Mouse (Mus musculus): Measurements from ENCODE around the gene Rgs8. TPM values are rescaled to one million over a fixed set of nuclear protein-coding genes. Genes with fewer than 3 reads are reported as not detected.

Gene Rgs8
- polyA plus RNA-seq, 1 experiment = not detected

DNA sequence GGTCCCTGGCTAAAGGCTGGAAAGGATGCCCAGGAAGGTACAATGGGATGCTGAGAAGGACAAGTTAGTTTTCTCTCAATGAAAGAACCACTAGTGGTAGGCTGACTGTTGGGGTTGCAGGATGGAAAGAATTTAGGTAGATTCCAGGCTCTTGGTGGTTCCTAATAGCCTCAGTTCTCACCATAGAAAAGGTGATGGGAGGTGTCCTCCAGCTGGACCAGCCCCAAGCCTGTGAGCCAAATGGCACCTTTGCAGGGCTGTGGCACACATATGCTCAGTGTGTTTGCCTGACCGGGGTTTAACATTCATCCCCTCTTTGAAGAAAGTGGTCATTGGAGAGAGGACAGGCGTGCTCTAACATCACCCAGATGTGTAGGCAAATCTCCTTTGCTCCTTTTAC, 28.2 kb downstream of the Rgs8 start:
- WGBS = 96% methylated on average over 2 of the region's 2 CpGs
- no peak overlapping the region for H3K27ac ChIP-seq (ENCODE audit: insufficient read depth, low read depth, low read length)
- TF ChIP-seq CTCF (IDR thresholded peaks at IDR 0.05; ENCODE audit: insufficient read depth, low read depth, low read length) (no peak), POLR2A (IDR thresholded peaks at IDR 0.05; ENCODE audit: insufficient read depth, low read depth, low read length) (no peak)

DNA sequence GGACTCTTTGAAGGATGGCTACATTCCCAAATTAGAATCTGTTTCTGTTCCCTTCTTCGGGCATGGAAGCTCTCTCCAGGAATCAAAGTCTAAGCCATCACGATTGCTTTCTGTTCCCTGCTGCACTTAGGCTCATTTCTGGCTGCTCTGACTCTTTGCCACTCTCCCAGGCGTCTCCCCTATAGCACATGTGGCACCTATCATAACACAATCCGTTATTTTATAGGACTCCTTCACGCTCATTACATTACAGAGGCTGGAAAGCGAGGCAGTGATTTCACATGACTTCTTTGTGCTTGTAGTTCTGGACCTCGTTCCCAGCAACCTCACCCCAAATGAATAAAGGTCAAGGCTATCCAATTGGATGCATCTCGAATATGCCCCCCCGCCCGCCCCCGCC, 30.4 kb downstream of the Rgs8 start:
- Histone ChIP-seq H3K4me1 (ENCODE audit: control insufficient read depth, insufficient read depth, low read length) (peaks cover 10% of the 10 kb centered on the region), H3K27ac (ENCODE audit: insufficient read depth, low read depth, low read length) (no peak overlapping the region), H3K4me3 (ENCODE audit: insufficient read depth, low read depth, low read length) (no peak overlapping the region)
- TF ChIP-seq POLR2A (IDR thresholded peaks at IDR 0.05; ENCODE audit: insufficient read depth, low read depth, low read length) (no peak), CTCF (IDR thresholded peaks at IDR 0.05; ENCODE audit: insufficient read depth, low read depth, low read length) (no peak)
- WGBS = 82% methylated on average over 11 of the region's 11 CpGs

More for the DNA sequence above, 28.2 kb downstream of the Rgs8 start:
- H3K4me3 ChIP-seq (ENCODE audit: insufficient read depth, low read depth, low read length) = no peak overlapping the region
- H3K4me1 ChIP-seq (ENCODE audit: control insufficient read depth, insufficient read depth, low read length) = peaks cover 10% of the 10 kb centered on the region

DNA sequence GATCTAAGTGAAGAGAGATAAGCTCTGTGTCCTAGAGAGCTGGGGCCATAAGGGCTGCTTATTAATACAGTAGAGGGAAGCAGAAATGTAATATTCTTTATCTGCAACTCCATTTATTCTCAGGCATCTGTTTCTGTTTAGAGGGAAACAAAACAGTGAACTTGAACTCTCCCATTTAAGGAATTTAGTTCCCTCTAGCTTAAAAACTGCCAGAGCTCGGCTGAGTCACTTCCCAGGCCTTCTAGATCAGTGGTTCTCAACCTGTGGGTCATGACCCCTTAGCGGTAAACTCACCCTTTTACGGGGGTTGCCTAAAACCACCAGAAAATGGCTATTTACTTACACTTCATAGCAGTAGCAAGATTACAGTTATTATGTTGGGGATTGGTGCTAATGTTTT, 32.8 kb downstream of the Rgs8 start:
- Histone ChIP-seq H3K4me1 (ENCODE audit: control insufficient read depth, insufficient read depth, low read length) (no peaks in the 10 kb centered on the region), H3K27ac (ENCODE audit: insufficient read depth, low read depth, low read length) (no peak overlapping the region), H3K4me3 (ENCODE audit: insufficient read depth, low read depth, low read length) (no peak overlapping the region)
- TF ChIP-seq POLR2A (IDR thresholded peaks at IDR 0.05; ENCODE audit: insufficient read depth, low read depth, low read length) = no peak
- TF ChIP-seq CTCF (IDR thresholded peaks at IDR 0.05; ENCODE audit: insufficient read depth, low read depth, low read length) = no peak
- 82% methylated on average over 3 of the region's 3 CpGs for WGBS

DNA sequence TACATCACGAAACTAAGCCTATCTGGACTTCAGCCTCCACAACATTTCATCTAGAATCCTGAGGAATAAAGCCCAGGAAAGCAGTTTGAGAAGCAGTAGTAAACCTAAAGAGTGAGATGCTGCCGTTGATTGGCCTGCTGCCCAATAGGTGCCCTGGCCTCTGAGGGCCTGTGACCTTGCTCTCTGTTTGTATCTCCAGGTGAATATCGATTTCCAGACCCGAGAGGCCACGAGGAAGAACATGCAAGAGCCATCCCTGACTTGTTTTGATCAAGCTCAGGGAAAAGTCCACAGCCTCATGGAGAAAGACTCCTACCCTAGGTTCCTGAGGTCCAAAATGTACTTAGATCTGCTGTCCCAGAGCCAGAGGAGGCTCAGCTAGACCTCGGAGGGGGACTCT, 39.7 kb downstream of the Rgs8 start:
- no peak for TF ChIP-seq POLR2A (IDR thresholded peaks at IDR 0.05; ENCODE audit: insufficient read depth, low read depth, low read length)
- no peak for TF ChIP-seq CTCF (IDR thresholded peaks at IDR 0.05; ENCODE audit: insufficient read depth, low read depth, low read length)
- Histone ChIP-seq H3K27ac (ENCODE audit: insufficient read depth, low read depth, low read length) (no peak overlapping the region), H3K4me1 (ENCODE audit: control insufficient read depth, insufficient read depth, low read length) (peaks cover under 1% of the 10 kb centered on the region), H3K4me3 (ENCODE audit: insufficient read depth, low read depth, low read length) (no peak overlapping the region)
- 91% methylated on average over 6 of the region's 6 CpGs for WGBS

DNA sequence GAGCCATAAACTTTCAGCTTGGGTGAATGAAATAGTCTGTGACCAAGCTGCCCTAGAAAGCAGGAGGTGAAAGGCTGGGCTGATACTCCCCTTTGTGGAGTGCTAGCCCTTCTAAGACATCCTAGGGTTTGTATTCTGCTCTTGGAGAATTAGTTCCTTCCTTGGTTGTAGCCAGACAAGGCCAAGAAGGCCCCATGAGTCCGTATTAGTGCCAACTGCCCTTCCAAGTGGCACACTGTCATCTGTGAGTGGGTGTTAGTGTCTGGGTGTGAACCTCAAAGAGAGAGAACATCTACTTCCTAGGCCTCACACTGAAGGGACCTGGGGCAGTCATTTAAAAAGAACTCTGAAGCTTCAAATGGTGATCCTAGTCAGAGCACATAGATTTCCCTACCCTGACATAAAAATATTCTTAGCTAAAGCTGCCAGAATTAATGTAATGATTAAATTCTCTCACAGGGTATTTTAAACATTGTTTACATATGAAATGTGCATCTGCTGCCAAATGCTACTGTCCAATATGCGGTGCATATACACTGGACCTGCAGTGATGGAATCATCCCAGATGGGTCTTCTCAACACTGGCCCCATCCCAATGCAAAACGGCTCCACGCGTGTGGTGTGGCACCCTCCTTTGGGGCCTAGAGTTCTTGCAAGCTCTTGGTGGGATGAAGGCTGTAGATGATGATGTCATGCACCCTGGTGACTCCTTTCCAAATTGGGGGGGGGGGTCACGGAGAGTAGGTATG, 41.7 kb downstream of the Rgs8 start:
- TF ChIP-seq CTCF (IDR thresholded peaks at IDR 0.05; ENCODE audit: insufficient read depth, low read depth, low read length) (no peak), POLR2A (IDR thresholded peaks at IDR 0.05; ENCODE audit: insufficient read depth, low read depth, low read length) (no peak)
- H3K4me1 ChIP-seq (ENCODE audit: control insufficient read depth, insufficient read depth, low read length) = peaks cover 3% of the 10 kb centered on the region
- H3K4me3 ChIP-seq (ENCODE audit: insufficient read depth, low read depth, low read length) = no peak overlapping the region
- WGBS = 95% methylated on average over 6 of the region's 6 CpGs
- no peak overlapping the region for H3K27ac ChIP-seq (ENCODE audit: insufficient read depth, low read depth, low read length)

DNA sequence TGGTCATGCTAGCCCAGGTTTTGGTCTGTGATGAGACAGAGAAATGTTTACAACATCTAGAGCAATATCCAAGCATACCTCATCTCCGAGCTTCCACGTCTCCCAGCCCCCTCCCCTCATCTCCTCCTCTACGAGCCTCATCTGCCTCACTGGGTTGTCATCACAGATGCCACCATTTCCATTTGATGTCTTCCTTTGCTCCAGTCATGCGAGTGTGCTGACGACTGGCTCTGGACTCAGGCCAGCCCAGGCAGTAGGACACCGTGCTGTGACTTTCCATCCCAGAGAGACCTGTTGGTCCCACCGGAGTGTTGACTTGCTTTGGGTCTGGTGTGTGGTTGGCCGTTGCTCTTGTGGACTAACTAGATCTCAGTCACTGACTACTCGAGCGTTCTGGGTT, 42.6 kb downstream of the Rgs8 start:
- WGBS = 89% methylated on average over 10 of the region's 10 CpGs
- TF ChIP-seq CTCF (IDR thresholded peaks at IDR 0.05; ENCODE audit: insufficient read depth, low read depth, low read length) (no peak), POLR2A (IDR thresholded peaks at IDR 0.05; ENCODE audit: insufficient read depth, low read depth, low read length) (no peak)
- H3K4me1 ChIP-seq (ENCODE audit: control insufficient read depth, insufficient read depth, low read length) = peaks cover 3% of the 10 kb centered on the region
- no peak overlapping the region for H3K4me3 ChIP-seq (ENCODE audit: insufficient read depth, low read depth, low read length)
- H3K27ac ChIP-seq (ENCODE audit: insufficient read depth, low read depth, low read length) = no peak overlapping the region

DNA sequence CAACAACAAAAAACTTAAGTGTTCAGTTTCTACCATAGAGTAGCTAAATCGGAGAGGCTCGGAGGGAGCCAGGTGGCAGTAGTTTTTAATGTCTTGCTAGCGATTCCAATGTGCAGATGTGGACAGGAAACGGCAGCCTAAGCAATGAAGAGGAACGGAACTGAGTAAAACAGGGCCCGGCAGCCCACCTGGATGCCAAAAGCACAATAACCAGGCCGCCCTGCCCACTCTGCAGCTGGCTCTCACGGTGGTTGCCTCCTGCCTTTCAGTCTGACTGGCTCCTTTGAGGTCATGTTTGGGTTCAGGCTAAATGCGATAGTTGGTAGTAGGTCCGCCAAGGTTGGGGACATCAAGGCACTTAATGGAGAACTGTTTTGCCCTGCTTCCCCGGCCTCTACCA, 43.3 kb downstream of the Rgs8 start:
- H3K4me1 ChIP-seq (ENCODE audit: control insufficient read depth, insufficient read depth, low read length) = peaks cover 3% of the 10 kb centered on the region
- TF ChIP-seq POLR2A (IDR thresholded peaks at IDR 0.05; ENCODE audit: insufficient read depth, low read depth, low read length) (no peak), CTCF (IDR thresholded peaks at IDR 0.05; ENCODE audit: insufficient read depth, low read depth, low read length) (no peak)
- H3K4me3 ChIP-seq (ENCODE audit: insufficient read depth, low read depth, low read length) = no peak overlapping the region
- H3K27ac ChIP-seq (ENCODE audit: insufficient read depth, low read depth, low read length) = no peak overlapping the region
- WGBS = 95% methylated on average over 11 of the region's 11 CpGs

DNA sequence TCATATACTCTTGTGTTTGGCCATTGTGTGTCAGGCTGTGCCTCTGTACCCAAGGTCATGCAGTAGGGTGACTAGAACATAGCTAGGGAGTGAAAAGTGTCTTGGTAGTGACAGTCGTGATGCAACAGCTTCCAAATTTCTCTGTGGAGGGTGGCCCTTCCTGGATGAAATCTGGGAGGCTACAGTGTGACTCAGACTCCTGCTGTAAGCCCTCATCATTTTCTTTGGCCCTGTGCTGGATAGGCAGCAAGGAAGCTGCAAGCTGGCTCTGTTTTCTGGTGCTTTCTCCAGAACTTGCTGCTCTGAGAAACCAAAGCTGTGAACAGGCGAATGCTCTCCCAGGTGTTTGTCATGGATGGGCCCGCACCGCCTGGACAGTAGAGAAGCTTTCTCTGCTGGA, 43.7 kb downstream of the Rgs8 start:
- peaks cover 3% of the 10 kb centered on the region for H3K4me1 ChIP-seq (ENCODE audit: control insufficient read depth, insufficient read depth, low read length)
- 89% methylated on average over 4 of the region's 4 CpGs for WGBS
- TF ChIP-seq POLR2A (IDR thresholded peaks at IDR 0.05; ENCODE audit: insufficient read depth, low read depth, low read length) (no peak), CTCF (IDR thresholded peaks at IDR 0.05; ENCODE audit: insufficient read depth, low read depth, low read length) (no peak)
- H3K4me3 ChIP-seq (ENCODE audit: insufficient read depth, low read depth, low read length) = no peak overlapping the region
- no peak overlapping the region for H3K27ac ChIP-seq (ENCODE audit: insufficient read depth, low read depth, low read length)

DNA sequence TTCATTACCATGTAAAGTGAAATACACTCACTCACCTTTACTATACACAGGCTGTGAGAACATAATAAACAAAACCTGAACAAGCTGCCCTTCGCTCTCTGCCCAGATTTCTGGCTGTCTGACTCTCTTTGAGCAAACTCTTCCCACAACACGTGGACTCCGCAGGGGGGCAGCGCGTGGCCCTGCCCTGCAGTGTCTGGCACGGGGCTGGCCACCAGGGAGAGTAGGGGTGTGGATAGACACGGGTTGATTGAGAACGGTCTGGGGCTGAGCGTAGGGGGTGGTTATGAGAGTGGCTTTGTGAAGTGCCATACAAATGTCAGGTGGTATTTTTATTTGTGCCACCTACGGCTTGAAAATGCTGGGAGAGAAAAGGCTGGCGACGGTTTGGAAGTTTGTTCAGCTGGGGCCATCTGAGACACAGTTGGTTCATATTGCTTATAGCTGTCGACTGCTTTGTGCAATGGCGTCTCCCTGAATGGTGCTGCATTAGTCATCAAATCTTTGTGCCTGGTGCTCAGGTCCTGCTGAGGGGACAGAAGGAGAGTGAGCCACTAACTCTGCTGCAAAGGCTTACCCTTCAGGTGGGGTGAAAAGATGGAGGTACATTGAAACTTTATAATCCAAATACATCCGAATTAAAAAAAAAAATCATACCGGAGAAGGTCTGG, 44.9 kb downstream of the Rgs8 start:
- H3K4me3 ChIP-seq (ENCODE audit: insufficient read depth, low read depth, low read length) = no peak overlapping the region
- TF ChIP-seq POLR2A (IDR thresholded peaks at IDR 0.05; ENCODE audit: insufficient read depth, low read depth, low read length) (no peak), CTCF (IDR thresholded peaks at IDR 0.05; ENCODE audit: insufficient read depth, low read depth, low read length) (no peak)
- WGBS = 70% methylated on average over 16 of the region's 16 CpGs
- peaks cover 3% of the 10 kb centered on the region for H3K4me1 ChIP-seq (ENCODE audit: control insufficient read depth, insufficient read depth, low read length)
- no peak overlapping the region for H3K27ac ChIP-seq (ENCODE audit: insufficient read depth, low read depth, low read length)
